Mouse (Mus musculus): Measurements from ENCODE around the gene Spint4.

Spint4 gene

GRCm38 (mm10) chr2:164725895-164726619 is 27.8 kb downstream of the Spint4 start:
- intact Hi-C loops (cut with DNase I): loop anchor here (1.0 to 5.0 kb wide), 2 partner anchors 49 to 134 kb away; no protein-coding TSS in a partner anchor

- intact Hi-C loops (cut with DNase I): no loop called here
Observed at GRCm38 (mm10) chr2:164731719-164732118, 33.4 kb downstream of the Spint4 start.

GRCm38 (mm10) chr2:164733259-164733658 is 35.0 kb downstream of the Spint4 start:
- intact Hi-C loops (cut with DNase I): no loop called here

GRCm38 (mm10) chr2:164734839-164735238 is 36.5 kb downstream of the Spint4 start:
- intact Hi-C loops (cut with DNase I): no loop called here

GRCm38 (mm10) chr2:164735446-164735845 is 37.1 kb downstream of the Spint4 start:
- intact Hi-C loops (cut with DNase I): no loop called here

GRCm38 (mm10) chr2:164737377-164738090 is 39.2 kb downstream of the Spint4 start:
- intact Hi-C loops (cut with DNase I): no loop called here

- intact Hi-C loops (cut with DNase I): no loop called here
Observed at GRCm38 (mm10) chr2:164739876-164740275, 41.6 kb downstream of the Spint4 start.

- intact Hi-C loops (cut with DNase I): loop anchor here (5.0 kb wide), 1 partner anchor 42 kb away; the partner anchor contains the start of gene Snx21
Observed at GRCm38 (mm10) chr2:164744987-164745386, 46.7 kb downstream of the Spint4 start.

- intact Hi-C loops (cut with DNase I): loop anchor here (5.0 kb wide), 1 partner anchor 41 kb away; the partner anchor contains the start of gene Snx21
Observed at GRCm38 (mm10) chr2:164745843-164746479, 47.7 kb downstream of the Spint4 start, which contains the start of the genes Wfdc3 and Dnttip1. Gene Wfdc3, minus strand, starts transcription at chr2:164745931. Gene Dnttip1, plus strand, starts transcription at chr2:164745983.

GRCm38 (mm10) chr2:164746693-164747092 is 48.4 kb downstream of the Spint4 start:
- intact Hi-C loops (cut with DNase I): loop anchor here (5.0 kb wide), 1 partner anchor 41 kb away; the partner anchor contains the start of gene Snx21

- intact Hi-C loops (cut with DNase I): loop anchor here (5.0 kb wide), 1 partner anchor 39 kb away; the partner anchor contains the start of gene Snx21
Observed at GRCm38 (mm10) chr2:164748191-164748590, 49.9 kb downstream of the Spint4 start.

GRCm38 (mm10) chr2:164748991-164749390 is 50.7 kb downstream of the Spint4 start:
- intact Hi-C loops (cut with DNase I): loop anchor here (5.0 kb wide), 1 partner anchor 38 kb away; the partner anchor contains the start of gene Snx21

Measured in adrenal gland (tissue).